Mouse (Mus musculus) urinary bladder, postnatal 4 days (tissue): ENCODE measurements around the gene Iqca.

Experiments
- DNase-seq, 2 experiments: peaks; one replicate each; pipeline ENCODE4 v3.0.0; 2021 to 2022; ENCODE audit warnings: low spot score in 2 of 2

Iqca gene

GRCm38 (mm10) chr1:90060599-90060998, 92.6 kb downstream of the Iqca start:
- no peak for DNase-seq

- DNase-seq, result no peak
These were observed 93.1 kb downstream of the Iqca start for GRCm38 (mm10) chr1:90060054-90060453.

- no peak for DNase-seq
These were observed 98.2 kb downstream of the Iqca start for GRCm38 (mm10) chr1:90054991-90055390.

GRCm38 (mm10) chr1:90051347-90051746, 101.9 kb downstream of the Iqca start:
- no peak for DNase-seq

- no peak for DNase-seq
These were observed 103.0 kb downstream of the Iqca start for GRCm38 (mm10) chr1:90050046-90050739.

GRCm38 (mm10) chr1:90028305-90028704, 124.9 kb downstream of the Iqca start:
- DNase-seq, result no peak

GRCm38 (mm10) chr1:90026945-90027344, 126.3 kb downstream of the Iqca start:
- no peak for DNase-seq

- no peak for DNase-seq
These were observed 132.9 kb downstream of the Iqca start for GRCm38 (mm10) chr1:90020336-90020735.

- DNase-seq, result no peak
These were observed 135.1 kb downstream of the Iqca start for GRCm38 (mm10) chr1:90018071-90018470.

- DNase-seq, result no peak
These were observed 138.8 kb downstream of the Iqca start, which contains the start of gene Asb18 for GRCm38 (mm10) chr1:90014446-90014845. Gene Asb18, minus strand, starts transcription at chr1:90014666.

GRCm38 (mm10) chr1:90013273-90013672, 139.9 kb downstream of the Iqca start:
- DNase-seq, result no peak

GRCm38 (mm10) chr1:90012850-90013249, 140.4 kb downstream of the Iqca start:
- DNase-seq, result no peak

GRCm38 (mm10) chr1:90012168-90012567, 141.0 kb downstream of the Iqca start:
- no peak for DNase-seq

- DNase-seq, result no peak
These were observed 143.1 kb downstream of the Iqca start for GRCm38 (mm10) chr1:90010077-90010476.

GRCm38 (mm10) chr1:90009188-90009587, 144.0 kb downstream of the Iqca start:
- no peak for DNase-seq

GRCm38 (mm10) chr1:90006666-90007065, 146.5 kb downstream of the Iqca start:
- no peak for DNase-seq

GRCm38 (mm10) chr1:90000981-90001380, 152.2 kb downstream of the Iqca start:
- DNase-seq, result no peak

- DNase-seq, result no peak
These were observed 153.3 kb downstream of the Iqca start for GRCm38 (mm10) chr1:89999858-90000257.

- DNase-seq, result no peak
These were observed 154.5 kb downstream of the Iqca start for GRCm38 (mm10) chr1:89998696-89999095.

GRCm38 (mm10) chr1:89998076-89998475, 155.1 kb downstream of the Iqca start:
- DNase-seq, result no peak

GRCm38 (mm10) chr1:89992256-89992655, 160.9 kb downstream of the Iqca start:
- no peak for DNase-seq
